Mouse (Mus musculus) kidney, embryonic 14.5 days (tissue): ENCODE results near the gene Olfr1418. TPM values are rescaled to one million over a fixed set of nuclear protein-coding genes. Genes with fewer than 3 reads are reported as not detected.
A peak's percentile ranks its signal among the peaks of the same experiment; 100 is the strongest.

ENCODE experiments used
- ATAC-seq: fragments of 200-750 bp; cut with Nextera tagmentation; 2 replicates; pipeline ENCODE4 v1.8.0; 2017; ENCODE audit warnings: moderate number of reproducible peaks, mild to moderate bottlenecking, moderate TSS enrichment, moderate library complexity; ENCODE audit not compliant: low FRiP score, low TSS enrichment
- H3K27ac ChIP-seq: fragments of 300-500 bp; sonication (generic); 2 replicates; pipeline ENCODE4 v1.5.1; 2014; ENCODE audit warnings: low read depth, mild to moderate bottlenecking, low read length, moderate library complexity, mixed read lengths
- H3K27me3 ChIP-seq: fragments of 300-500 bp; sonication (generic); 2 replicates; pipeline ENCODE4 v1.6.1; 2014; ENCODE audit warnings: mild to moderate bottlenecking, low read length; ENCODE audit not compliant: control insufficient read depth, insufficient read depth
- H3K36me3 ChIP-seq: fragments of 300-500 bp; sonication (generic); 2 replicates; pipeline ENCODE4 v1.6.1; 2014; ENCODE audit warnings: low read length, mixed read lengths; ENCODE audit not compliant: control insufficient read depth, insufficient read depth
- H3K4me1 ChIP-seq: fragments of 300-500 bp; sonication (generic); 2 replicates; pipeline ENCODE4 v1.6.1; 2014; ENCODE audit warnings: low read length, mixed read lengths; ENCODE audit not compliant: control insufficient read depth, insufficient read depth
- H3K4me2 ChIP-seq: fragments of 300-500 bp; sonication (generic); replicated peaks from 2 replicates; pipeline ENCODE4 v1.6.1; 2014; ENCODE audit warnings: low read depth, mild to moderate bottlenecking, low read length
- H3K4me3 ChIP-seq: fragments of 300-500 bp; sonication (generic); 2 replicates; pipeline ENCODE4 v1.5.1; 2014; ENCODE audit warnings: mild to moderate bottlenecking, low read length
- H3K9ac ChIP-seq: fragments of 300-500 bp; sonication (generic); 2 replicates; pipeline ENCODE4 v1.6.1; 2014; ENCODE audit warnings: low read depth, mild to moderate bottlenecking, low read length, moderate library complexity
- H3K9me3 ChIP-seq: fragments of 300-500 bp; sonication (generic); 2 replicates; pipeline ENCODE4 v1.6.1; 2016; ENCODE audit warnings: low read length; ENCODE audit not compliant: control insufficient read depth
- WGBS: fragments of 180-500 bp; shearing (Covaris S2); extraction: QIAGEN DNeasy Blood & Tissue Kit; methylation state at CpG from one replicate; pipeline ENCODE4 v1.1.7; 2014; 5-methylcytosine and 5-hydroxymethylcytosine counted together
- polyA plus RNA-seq: library from polyadenylated mRNA; unstranded; fragments of >200 nt; fragmentation: Nextera tagmentation; extraction: Ambion mirVana; gene quantifications from 2 replicates; pipeline ENCODE4 v1.2.1, GENCODE M21; 2014

Olfr1418 gene
- polyA plus RNA-seq, 1 experiment from 2014 or later: not detected

DNA sequence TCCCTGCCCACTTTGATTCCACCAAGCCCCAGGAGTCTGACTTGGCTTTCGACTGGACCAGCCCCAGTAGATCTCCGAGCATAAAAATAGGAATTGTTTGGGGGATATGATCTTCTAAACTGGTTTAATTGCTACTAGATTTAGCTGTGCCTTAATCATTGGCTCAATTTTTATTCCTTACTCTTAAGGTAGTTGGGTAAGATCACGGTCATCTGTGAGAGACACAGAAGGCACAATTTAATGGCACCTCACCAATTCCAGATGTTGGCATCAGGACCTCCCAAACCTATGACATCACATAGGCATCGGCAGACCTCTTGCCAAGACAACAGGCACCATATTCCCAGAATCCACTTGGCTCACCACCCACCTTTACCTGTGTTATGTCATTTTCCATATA, 21.7 kb downstream of the Olfr1418 start, which contains the start of gene Olfr1417:
Gene Olfr1417 (minus strand): TSS at position 101 of the 400 bp plus-strand sequence.
- Histone ChIP-seq H3K4me2 (no peak within 1 kb of the TSS), H3K27ac (no peak within 1 kb of the TSS), H3K9me3 (no peaks in the 10 kb centered on the region), H3K4me1 (no peaks in the 10 kb centered on the region), H3K27me3 (no peaks in the 10 kb centered on the region), H3K9ac (no peak within 1 kb of the TSS), H3K36me3 (no peaks in the 10 kb centered on the region), H3K4me3 (no peak within 1 kb of the TSS)
- WGBS: 94% methylated on average over 4 of the region's 4 CpGs
- ATAC-seq: no peak

GRCm38 (mm10) chr19:11823346-11824065, 37.4 kb downstream of the Olfr1418 start:
- 34% methylated on average over 4 of the region's 4 CpGs for WGBS
- no peak for ATAC-seq
- no peaks in the 10 kb centered on the region for H3K4me1 ChIP-seq

DNA sequence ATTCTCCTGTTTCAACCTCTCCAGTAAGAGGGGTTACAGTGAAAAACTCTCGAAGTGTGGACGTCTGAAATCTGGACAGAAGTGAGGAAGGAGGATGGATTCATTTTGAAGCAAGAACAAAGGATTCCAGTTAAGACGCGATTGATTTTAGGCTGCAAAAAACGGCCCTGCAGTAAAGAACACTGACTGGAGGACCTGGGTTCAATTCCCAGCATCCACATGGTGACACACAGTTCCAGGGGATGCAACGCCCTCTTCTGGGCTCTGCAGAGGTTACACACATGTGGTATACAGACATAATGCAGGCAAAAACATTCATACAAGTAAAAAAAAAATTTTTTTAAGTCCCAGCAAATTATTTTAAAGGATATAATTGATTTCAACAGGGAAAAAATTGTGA, 40.7 kb downstream of the Olfr1418 start:
- Histone ChIP-seq H3K4me3 (peak overlapping the region; percentile 75; the same call in 1 of the 2 replicates), H3K36me3 (no peaks in the 10 kb centered on the region), H3K9ac (no peak overlapping the region), H3K9me3 (no peaks in the 10 kb centered on the region), H3K27ac (no peak overlapping the region), H3K4me1 (no peaks in the 10 kb centered on the region), H3K4me2 (peak overlapping the region; percentile 94), H3K27me3 (no peaks in the 10 kb centered on the region)
- WGBS: 32% methylated on average over 6 of the region's 6 CpGs
- no peak for ATAC-seq

More at GRCm38 (mm10) chr19:11823346-11824065, 37.4 kb downstream of the Olfr1418 start:
- H3K4me3 ChIP-seq: no peak overlapping the region
- H3K27me3 ChIP-seq: no peaks in the 10 kb centered on the region
- no peak overlapping the region for H3K9ac ChIP-seq
- no peak overlapping the region for H3K27ac ChIP-seq
- H3K9me3 ChIP-seq: no peaks in the 10 kb centered on the region
- H3K36me3 ChIP-seq: no peaks in the 10 kb centered on the region
- H3K4me2 ChIP-seq: no peak overlapping the region

GRCm38 (mm10) chr19:11819800-11820199, 41.1 kb downstream of the Olfr1418 start:
- no peak overlapping the region for H3K9ac ChIP-seq
- H3K4me3 ChIP-seq: peak overlapping the region; percentile 75
- H3K36me3 ChIP-seq: no peaks in the 10 kb centered on the region
- H3K27me3 ChIP-seq: no peaks in the 10 kb centered on the region
- H3K4me1 ChIP-seq: no peaks in the 10 kb centered on the region
- no peaks in the 10 kb centered on the region for H3K9me3 ChIP-seq
- WGBS: 2% methylated on average over 15 of the region's 15 CpGs
- ATAC-seq: peak; percentile 70
- peak overlapping the region; percentile 94 for H3K4me2 ChIP-seq
- no peak overlapping the region for H3K27ac ChIP-seq

DNA sequence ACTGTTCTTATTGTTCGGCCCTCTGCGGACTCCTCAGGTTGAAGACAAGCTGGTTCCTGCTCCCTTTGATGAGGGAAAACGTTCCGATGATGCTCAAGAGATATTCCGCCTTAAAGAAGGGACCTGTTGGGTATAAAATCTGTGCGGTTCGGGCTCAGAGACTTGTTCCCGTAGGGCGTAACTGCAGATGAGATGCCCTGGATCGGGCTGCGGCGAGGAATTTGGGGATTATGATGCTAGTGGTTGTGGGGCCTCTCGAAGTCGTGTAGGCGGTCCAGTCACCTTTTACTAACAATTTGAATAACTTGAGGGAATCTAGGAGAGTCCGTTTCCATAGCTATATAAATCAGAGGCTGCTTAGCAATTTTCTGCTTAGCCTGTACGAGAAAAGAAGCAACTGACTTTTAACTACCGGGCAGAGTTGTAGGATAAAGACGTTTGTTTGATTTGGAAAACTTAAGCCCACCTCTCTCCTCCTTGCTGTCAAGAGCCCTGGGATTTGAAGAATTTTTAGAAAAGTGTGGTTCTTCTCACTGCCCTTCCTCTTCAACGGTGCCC, 41.6 kb downstream of the Olfr1418 start, which contains the start of gene Stx3:
Gene Stx3 (minus strand): TSS at position 261 of the 558 bp plus-strand sequence.
- H3K4me1 ChIP-seq: no peaks in the 10 kb centered on the region; the same call in 1 of the 2 replicates
- peak within 1 kb of the TSS; percentile 62; the same call in 1 of the 2 replicates for H3K27ac ChIP-seq
- H3K36me3 ChIP-seq: no peaks in the 10 kb centered on the region
- peak within 1 kb of the TSS; percentile 94 for H3K4me2 ChIP-seq
- no peak for ATAC-seq
- WGBS: under 1% methylated on average over 20 of the region's 20 CpGs
- H3K9ac ChIP-seq: peak within 1 kb of the TSS; percentile 77
- H3K9me3 ChIP-seq: no peaks in the 10 kb centered on the region
- peak within 1 kb of the TSS; percentile 75 for H3K4me3 ChIP-seq
- no peaks in the 10 kb centered on the region for H3K27me3 ChIP-seq

DNA sequence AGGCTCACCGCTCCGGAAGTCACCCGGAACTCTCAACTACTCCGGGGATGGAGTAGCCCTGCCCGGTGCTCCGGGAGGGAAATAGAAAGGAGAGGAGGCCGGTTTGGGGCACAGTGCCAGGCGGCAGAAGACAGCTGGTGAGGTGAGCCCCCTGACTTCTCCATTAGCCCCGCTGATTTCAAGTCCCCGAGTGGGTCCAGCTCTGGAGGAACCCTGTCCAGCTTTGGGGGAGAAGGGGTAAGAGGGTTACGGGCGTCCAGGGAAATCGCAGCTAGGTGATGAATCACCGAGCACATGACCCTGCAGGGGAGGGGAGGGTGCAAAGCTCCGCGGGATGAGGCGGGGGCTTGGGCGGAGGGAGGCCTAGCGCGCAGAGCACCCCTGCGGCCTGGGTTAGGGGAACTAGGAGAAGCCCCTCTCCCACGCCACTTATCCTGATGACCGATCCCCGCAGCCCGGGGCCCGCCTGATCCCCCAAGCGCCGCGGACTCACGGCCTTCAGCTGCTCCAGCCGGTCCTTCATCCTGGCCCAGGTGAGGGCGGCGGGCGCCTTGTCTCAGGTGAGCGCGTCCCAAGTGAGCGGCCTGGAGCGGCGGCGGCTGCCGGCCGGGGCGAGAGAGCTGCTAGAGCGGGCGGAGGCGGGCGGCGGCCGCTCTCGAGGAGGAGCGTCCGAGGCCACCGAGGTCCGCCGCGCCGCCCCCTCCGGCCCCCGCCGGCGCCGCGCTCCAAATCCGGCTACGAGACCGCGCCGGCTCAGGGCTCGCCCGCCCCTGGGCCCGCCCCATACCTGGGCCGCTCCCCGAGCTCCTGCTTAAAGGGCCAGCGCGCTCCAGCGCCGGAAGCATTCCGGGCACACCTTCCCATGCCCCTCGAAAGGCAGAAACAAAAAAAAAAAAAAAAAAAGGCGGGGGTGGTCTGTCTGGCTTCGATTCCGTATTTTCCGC, 42.4 kb downstream of the Olfr1418 start:
- H3K4me2 ChIP-seq: peak overlapping the region; percentile 94
- H3K27ac ChIP-seq: peak overlapping the region; percentile 62; the same call in 1 of the 2 replicates
- peak; percentile 80 for ATAC-seq
- no peaks in the 10 kb centered on the region for H3K27me3 ChIP-seq
- under 1% methylated on average over 81 of the region's 83 CpGs for WGBS
- H3K4me3 ChIP-seq: peak overlapping the region; percentile 75
- H3K9ac ChIP-seq: peak overlapping the region; percentile 77
- no peaks in the 10 kb centered on the region; the same call in 1 of the 2 replicates for H3K4me1 ChIP-seq
- no peaks in the 10 kb centered on the region for H3K9me3 ChIP-seq
- H3K36me3 ChIP-seq: no peaks in the 10 kb centered on the region

GRCm38 (mm10) chr19:11817586-11817985, 43.3 kb downstream of the Olfr1418 start:
- ATAC-seq: no peak
- Histone ChIP-seq H3K27ac (no peak overlapping the region), H3K4me1 (peaks cover 4% of the 10 kb centered on the region; the same call in 1 of the 2 replicates), H3K4me3 (peak overlapping the region; percentile 75), H3K27me3 (no peaks in the 10 kb centered on the region), H3K36me3 (no peaks in the 10 kb centered on the region), H3K4me2 (peak overlapping the region; percentile 94), H3K9ac (no peak overlapping the region), H3K9me3 (no peaks in the 10 kb centered on the region)
- WGBS: 14% methylated on average over 5 of the region's 5 CpGs

DNA sequence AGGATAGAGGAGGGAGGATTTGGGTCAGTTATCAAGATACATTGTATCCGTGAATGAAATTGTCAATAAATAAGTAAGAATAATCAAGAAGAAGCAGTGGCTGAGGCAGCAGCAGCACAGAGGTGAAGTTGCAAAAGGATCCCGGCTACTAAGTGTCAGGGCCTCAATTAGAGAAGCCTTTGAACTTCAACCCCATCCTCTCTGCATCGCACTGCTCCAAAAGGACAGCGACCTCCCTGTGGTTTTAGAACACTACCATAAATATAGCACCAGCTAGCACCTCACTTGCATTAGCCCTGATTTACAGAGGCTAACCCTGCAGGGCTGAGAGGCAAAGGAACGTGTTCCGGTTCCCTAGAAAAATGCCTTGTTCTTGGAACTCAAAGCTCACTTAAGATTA, 44.2 kb downstream of the Olfr1418 start:
- Histone ChIP-seq H3K36me3 (no peaks in the 10 kb centered on the region), H3K27ac (no peak overlapping the region), H3K4me1 (peaks cover 4% of the 10 kb centered on the region; the same call in 1 of the 2 replicates), H3K4me3 (no peak overlapping the region), H3K9me3 (no peaks in the 10 kb centered on the region), H3K27me3 (no peaks in the 10 kb centered on the region), H3K4me2 (no peak overlapping the region), H3K9ac (no peak overlapping the region)
- ATAC-seq: no peak
- 25% methylated on average over 6 of the region's 6 CpGs for WGBS
